Mouse (Mus musculus) neutrophil, adult 5-6 weeks (primary cell): ENCODE data around the gene Lrrc74b. TPM values are rescaled to one million over a fixed set of nuclear protein-coding genes. Genes with fewer than 3 reads are reported as not detected.

ENCODE experiments used
- ATAC-seq: fragments of 151-379, 151-347 bp; 2 replicates; pipeline ENCODE4 v1.8.0; 2017; ENCODE audit warnings: mild to moderate bottlenecking, moderate TSS enrichment; ENCODE audit not compliant: insufficient number of reproducible peaks, poor library complexity, low FRiP score, severe bottlenecking; ENCODE audit errors: extremely low read depth
- total RNA-seq: library from RNA; stranded (forward); fragments of 200-1000 nt; gene quantifications from 2 replicates; pipeline ENCODE4 v1.2.3, GENCODE M21; 2017

The Lrrc74b gene
- total RNA-seq = not detected in 2 replicates

DNA sequence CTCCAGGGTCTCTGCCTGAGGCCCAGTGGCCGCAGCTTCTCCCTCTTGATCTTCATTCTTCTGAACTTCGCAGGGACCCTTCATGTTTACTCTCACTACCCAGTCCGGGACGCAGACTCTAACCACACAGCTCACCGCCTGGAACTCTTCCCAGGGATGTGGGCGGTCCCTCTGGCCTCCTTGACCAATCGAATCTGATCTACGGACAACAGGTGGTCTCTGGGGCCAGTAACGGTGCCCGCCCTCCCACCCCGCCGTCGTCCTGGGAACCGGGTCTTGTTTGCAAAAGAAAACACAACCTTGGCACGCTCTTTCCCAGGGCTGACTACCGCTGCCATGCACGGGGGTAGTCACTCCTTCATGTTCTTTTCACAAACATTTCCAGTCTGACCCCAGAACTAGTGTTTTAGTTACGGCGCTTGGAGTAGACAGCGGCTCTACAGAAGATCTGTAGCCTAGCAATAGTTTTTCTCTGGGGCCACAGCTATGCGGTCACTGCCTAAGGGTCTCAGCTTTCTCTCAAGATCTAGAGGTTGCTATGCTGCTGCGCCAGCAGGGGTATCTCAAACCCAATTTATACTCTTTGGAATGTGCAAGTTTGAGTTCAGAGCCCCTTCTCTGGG, at the start of gene Lrrc74b:
Gene Lrrc74b (minus strand): TSS at position 120 of the 623 bp plus-strand sequence.
- ATAC-seq = no peak

DNA sequence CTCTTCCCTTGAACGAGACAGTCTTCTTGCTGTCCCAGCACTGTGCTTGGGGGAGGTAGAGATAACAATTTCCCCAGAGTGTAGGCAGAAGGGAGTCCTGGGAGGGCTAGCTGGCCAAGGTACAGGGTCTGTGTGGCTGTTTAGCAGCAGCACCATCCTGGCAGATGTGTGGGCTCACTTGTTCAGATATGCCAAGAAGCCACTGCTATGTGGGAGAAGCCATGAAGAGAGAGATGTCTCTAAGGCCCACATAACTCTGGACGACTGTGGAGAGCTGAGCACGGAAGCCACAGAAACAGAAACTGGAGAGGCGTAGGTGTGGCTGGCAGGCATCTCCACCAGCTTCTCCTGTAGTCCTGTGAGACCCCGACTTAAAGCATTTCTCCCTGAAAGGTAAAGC, 44.6 kb upstream of the Lrrc74b start:
- ATAC-seq = no peak

DNA sequence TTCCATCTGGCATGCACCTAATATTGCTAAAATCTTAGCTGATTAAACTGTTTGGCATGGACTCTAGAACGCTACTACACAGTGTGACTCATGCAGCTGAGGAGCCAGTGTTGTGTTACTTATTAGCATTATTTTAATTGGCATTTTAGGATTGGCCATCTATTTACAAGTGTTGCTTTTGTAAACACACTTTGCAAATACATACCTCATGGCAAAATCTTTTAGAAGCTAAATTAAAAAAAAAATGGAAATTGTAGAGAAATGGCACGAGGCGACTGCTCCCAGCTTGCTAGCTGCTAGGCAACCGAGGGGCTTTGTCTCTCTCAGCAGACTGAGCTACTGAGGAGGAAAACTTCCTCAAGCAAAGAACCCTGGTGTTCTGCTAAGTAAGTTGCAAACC, 43.9 kb upstream of the Lrrc74b start:
- no peak for ATAC-seq

DNA sequence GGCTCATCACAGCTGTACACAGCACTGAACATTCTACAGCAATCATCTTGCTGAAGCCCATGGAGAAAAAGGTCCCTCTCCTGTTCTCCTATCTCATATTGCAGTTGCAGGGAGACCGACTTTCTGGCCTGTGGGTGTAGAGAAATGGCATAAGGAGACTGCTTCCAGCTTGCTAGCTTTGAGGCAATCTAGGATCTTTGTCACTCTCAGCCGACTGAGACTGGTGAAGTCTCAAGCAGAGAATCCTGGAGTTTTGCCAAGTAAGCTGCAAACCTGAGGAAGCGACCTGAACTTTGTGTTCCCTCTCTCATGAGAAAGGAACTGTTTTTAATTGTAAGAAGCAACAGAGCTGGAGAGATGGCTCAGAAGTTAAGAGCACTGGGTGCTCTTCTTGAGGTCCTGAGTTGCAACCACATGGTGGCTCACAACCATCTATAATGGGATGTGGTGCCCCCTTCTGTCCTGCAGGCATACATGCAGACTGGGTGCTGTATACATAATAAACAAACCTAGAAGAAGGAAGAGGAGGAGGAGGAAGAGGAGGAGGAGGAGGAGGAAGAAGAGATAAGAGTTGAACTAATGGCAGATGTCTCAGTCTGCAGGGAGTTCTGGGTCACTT, 40.0 kb upstream of the Lrrc74b start:
- ATAC-seq = no peak

DNA sequence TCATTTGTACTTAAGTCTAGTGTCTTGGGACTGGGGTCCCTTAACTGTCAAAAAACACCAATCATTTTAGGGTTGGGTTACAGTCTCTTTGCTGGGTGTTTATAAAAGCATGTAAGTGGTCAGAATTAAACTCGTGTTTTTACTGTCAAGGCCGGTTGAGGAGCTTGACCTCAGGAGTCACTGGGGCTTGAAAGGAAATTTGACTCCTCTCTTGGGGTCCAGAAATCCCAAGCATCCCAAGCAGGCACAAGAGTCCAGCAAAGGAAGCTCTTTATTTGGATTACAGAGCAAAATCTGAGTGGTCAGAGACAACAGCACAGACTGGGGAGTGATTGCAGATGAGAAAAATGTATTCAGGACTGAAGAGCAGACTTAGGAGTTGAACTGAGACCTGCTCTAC, 29.7 kb upstream of the Lrrc74b start:
- no peak for ATAC-seq

DNA sequence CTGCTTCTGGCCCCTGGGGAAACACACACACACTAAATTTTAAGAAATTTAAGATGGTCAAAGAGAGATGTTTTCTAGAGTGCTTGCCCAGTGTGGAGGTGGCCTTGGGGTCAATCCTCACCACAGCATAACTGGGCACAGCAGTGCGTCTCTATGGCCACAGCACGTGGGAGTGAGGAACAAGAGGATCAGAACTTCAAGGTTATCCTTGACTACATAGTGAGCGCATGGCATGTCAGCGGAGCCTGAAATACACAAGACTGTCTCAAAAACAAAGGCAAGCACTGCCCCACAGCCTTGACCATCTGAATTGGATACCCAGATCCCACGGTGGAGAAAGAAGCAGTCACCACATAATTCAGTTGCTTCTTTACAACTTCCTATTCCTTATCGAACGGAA, 23.5 kb upstream of the Lrrc74b start:
- ATAC-seq = no peak

DNA sequence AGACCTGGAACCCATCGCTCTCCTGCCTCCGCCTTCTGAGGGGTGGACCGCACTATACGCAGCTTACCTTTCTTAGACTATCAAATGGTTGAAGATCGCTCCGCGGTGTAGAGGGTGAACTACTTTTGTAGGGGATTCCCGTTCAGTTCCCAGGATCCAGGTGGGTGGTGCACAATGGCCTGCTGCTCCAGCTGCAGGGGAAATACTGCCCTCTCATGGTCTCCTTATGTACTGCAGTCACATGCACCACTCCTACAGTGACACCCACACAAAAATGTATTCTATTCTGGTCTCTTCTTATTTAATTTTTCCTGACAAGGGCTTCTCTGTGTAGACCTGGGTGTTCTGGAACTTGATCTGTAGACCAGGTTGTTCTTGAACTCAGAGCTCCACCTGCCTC, 22.0 kb upstream of the Lrrc74b start, which contains the start of gene Slc7a4:
Gene Slc7a4 (minus strand): TSS at position 151 of the 400 bp plus-strand sequence.
- ATAC-seq = no peak

DNA sequence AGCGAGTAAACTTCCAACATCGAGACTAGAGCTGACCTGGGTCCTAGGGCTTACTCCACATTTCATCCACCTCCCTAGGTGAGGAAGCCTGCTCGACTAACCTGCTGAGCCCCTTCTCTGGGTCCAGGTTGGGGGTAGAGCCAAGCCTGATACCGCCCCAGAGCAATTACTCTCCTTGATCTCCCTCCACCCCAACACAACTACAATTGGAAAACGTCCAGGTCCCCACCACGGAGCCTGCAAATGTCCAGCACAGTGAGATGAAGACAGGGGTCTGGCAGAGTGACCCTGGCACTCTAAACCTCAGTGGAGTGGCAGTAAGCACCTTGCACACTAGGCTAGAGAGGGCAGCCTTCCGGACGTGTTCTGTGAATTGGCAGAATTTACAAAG, 15.8 kb upstream of the Lrrc74b start:
- ATAC-seq = no peak

DNA sequence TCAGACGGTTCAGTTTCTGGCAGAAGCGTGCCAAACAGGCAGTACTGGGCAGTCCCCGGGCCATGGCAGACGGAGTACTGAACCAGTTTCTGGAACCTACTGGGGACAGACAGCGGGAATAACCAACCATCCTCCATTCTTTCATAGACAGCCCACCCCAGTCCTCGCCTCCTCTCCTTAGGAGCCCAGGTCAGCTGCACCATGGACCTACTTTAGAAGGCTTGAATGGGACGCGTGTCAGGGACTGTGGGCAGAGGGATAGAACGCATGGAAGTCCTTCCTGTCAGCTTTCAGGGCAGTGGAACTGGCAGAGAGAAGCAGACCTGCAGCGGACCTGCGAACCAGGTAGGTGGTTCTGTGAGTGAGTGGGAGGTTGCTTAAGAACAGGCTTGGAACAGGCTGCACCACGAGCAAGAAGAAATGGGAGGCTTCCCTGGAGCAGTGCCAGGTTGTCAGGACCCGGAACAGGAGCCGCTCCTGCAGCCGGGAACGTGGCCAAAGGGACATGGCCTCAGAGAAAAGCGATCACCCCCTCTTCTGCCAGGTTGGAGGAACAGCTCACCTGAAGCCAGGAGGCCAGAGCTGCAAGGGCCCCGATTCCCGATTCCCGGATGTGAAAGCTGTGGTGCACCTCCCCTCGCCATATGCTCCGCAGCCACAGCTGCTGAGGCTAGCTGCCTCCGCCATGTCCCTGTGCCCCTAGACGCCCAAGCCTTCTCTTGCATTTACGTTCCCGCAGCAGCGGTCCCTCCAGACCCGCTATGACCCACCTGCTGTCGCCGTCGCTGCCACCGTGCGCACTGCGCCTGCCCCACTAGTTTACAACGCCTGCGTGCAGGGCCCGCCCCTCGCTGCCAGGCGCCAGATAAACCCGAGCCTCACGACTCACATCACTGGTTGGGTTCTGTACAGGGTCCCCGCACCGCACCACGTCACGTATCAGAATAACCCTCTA, 15.1 kb upstream of the Lrrc74b start:
- ATAC-seq = no peak

DNA sequence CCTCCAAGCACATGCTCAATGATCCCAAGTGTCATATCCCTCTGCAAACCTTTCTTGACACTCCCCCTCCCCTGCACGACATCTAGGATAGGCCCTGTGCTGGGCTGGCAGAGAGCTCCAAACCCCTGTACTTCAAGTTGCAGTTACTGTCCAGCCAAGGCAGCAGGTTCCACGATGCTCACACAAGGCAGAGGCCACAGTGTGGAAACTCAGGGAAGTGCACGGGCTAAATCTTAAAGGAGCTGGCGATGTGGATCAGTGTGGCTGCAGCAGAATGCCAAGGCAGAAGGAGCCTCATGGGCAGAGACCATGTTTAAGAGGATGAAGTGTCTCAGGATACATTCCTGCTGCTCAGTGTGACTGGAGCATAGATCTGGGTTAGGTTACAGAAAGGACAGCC, 5.1 kb upstream of the Lrrc74b start:
- no peak for ATAC-seq

DNA sequence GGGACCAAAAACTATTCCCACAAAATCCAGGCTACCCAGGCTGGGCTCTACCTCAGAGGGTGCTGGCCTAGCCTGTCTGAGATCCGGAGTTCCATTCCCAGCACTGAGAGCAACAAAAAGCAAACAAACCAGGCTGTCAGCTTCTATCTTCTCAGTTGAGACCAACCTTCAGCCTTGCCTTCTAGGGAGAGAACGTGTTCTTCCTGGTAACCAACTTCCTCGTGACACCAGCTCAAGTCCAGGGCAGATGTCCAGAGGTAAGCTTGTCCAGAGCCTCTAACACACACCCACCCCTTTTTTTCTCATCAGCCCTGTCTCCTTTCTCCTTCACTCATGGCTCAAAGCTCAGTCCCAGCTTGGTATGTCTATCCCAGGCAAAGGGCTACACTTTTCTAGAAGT, 3.7 kb upstream of the Lrrc74b start:
- ATAC-seq = no peak

DNA sequence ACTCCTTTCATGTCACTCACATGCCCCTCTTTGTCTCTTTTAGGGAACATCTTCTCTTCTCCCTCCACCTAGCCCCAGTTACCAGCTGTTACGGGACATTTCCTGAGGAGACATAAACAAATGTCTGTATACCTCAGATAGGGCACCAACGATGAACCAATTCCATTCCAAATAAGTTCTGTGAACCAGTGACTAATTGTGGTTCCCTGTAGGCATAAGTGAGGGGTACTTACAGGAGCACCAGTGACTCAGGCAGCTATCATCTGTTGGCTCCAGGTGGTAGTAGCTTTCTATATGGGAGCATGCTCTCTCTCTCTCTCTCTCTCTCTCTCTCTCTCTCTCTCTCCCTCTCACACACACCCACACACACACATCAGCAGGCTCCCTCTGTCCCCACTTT, 3.2 kb upstream of the Lrrc74b start:
- no peak for ATAC-seq

DNA sequence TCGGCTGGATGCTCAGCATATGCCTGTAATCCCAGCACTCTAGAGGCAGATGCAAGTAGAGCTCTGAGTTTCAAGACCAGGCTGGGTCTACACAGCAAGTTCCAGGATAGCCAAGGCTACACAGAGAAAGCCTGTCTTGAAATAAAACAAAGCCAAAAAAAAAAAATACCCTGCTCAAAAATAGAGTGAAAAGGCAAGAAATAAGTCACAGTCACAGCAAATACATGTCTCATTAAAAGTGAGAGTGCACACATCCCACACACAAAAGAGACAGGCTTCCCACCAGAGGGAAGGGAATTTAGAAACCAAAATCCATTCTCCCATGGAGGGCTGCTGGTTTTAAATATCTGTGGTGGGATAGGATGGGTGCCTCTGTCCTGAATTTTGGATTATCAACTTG, 2.5 kb upstream of the Lrrc74b start:
- ATAC-seq = no peak

DNA sequence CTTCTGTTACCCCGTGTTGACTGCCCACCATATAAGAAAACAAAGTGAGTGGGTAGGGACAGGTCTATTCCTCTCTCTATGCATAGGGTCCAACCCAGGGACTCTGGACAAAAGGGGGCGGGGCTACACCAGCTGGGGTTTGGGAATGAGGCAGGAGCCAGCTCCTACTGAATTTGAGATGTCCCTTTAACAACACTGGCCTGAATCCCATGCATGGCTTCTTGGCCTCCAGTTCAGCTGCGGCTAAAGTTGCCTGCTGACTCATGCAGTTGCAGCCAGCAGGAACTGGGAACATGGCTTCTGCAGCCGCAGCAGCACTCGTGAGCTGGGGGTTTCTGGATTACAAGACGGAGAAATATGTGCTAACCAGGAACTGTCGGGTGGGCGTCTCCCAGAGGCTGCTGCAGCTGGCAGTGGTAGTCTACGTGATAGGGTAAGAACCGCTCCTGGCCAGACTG, 733 bp upstream of the Lrrc74b start, which contains the start of gene P2rx6:
Gene P2rx6 (plus strand): TSS at position 135 of the 458 bp plus-strand sequence.
- ATAC-seq = no peak

DNA sequence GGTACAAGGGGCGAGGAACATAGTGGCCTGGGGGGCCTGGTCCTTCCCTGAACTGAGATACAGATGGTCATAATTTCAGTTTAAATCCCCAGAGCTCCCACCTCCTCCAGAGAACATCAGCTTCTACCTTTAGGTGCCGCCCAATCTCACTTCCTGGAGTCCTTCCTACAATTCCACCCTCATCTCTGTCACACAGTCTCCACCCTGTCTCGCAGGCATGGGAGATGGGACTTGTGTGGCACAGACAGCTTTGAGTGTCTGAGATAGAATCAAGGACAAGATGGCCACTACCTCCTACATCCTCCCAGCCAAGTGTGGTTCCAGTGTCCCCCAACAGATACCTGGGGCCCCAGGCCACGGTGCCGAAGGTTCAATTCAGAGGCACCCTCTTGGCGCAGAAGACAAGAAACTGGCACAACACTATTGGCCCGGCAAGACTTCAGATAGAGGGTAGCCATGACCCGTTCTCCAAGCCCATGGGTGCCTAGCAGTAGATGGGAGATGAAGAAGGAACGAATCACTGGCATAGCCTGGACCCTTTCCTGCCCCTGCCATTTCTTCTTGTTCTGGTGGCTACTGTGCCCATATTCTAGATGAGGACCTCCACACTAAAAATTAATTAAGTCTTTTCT, 1.5 kb downstream of the Lrrc74b start:
- no peak for ATAC-seq

DNA sequence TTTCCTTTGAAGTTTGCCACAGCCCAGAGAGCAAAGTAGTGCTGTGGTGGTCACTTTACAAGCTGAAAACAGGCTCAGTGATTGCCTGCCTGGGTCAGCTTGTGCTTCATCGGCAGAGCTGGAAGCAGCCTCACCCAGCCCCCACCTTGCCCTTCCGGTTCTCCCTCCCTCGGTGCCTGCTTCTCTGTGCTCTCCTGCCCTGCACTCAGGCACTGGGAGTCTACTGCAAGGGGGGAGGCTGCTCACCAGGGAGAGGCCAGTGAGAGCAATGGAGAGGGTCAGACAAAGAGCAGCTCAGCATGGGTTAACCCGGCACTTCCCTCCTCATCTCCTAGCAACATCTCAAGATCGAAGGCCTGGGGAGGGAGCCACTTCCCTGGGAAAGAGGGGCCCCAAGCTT, 2.2 kb downstream of the Lrrc74b start:
- ATAC-seq = no peak

DNA sequence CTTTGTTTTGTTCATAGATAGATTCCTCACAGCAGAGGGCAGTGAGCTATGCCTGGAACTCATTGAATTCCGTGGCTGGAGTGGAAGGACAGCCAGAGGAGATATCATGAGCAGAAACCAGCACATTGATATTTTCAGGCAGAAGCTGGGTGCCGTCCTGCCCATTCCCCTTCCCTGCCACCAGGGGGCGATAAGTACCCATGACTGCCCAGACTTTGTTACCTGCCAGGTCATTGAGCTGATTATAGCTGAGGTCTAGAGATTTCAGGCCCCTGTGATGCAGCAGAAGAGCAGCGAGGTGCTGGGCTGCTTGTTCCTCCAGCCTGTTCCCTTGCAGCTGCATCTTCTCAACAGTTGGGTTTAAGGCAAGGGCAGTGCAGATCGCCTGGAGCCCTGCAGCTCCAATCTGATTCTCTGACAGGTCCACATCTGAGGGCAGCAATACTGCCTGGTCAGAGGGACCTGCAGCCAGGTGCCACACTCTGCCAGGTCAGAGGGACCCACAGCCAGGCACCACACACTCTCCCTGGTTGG, 3.0 kb downstream of the Lrrc74b start:
- peak; percentile 55; the same call in 1 of the 2 replicates for ATAC-seq

DNA sequence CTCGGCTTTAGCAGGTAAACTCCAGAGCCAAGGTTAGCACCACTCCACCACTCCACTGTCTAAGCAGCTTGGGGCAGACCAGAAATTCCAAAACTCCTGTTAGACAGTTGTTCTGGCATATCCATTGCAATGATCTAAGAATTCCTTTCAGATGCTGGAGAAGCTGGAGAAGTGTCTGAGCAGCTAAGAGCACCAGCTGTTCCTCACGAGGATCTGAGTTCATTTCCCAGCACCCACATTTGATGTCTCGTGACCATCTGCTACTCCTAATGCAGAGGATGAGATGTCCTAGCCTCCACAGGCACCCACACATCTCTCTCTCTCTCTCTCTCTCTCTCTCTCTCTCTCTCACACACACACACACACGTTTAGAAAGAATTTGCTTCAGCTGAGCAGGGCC, 4.1 kb downstream of the Lrrc74b start:
- ATAC-seq = no peak

DNA sequence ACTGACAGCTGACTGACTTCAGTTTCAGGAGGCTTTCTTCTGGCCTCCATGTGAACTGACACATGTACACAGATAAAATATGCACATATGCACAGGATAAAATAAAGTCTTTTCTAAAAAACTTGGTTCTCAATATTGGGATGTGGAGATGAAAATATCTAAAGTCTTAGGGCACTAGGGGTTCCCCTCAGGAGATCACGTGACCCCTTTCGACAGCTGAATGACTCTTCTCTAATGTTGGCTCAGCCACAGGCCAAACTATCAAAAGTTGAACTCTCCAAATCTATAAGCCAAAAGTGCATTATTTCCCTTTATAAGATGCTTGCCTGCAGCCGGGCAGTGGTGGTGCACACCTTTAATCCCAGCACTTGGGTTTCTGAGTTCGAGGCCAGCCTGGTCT, 4.9 kb downstream of the Lrrc74b start:
- ATAC-seq = no peak
